Mouse (Mus musculus): ENCODE measurements around the gene Coch. TPM values are rescaled to one million over a fixed set of nuclear protein-coding genes. Genes with fewer than 3 reads are reported as not detected.
"Not testable (repeated sequence)": the region's sequence is repeated elsewhere in the genome, so short reads cannot be mapped to it uniquely, and the experiment has no call there.

The Coch gene
- polyA plus RNA-seq, 1 experiment from 2014 or later = 3.7 TPM

DNA sequence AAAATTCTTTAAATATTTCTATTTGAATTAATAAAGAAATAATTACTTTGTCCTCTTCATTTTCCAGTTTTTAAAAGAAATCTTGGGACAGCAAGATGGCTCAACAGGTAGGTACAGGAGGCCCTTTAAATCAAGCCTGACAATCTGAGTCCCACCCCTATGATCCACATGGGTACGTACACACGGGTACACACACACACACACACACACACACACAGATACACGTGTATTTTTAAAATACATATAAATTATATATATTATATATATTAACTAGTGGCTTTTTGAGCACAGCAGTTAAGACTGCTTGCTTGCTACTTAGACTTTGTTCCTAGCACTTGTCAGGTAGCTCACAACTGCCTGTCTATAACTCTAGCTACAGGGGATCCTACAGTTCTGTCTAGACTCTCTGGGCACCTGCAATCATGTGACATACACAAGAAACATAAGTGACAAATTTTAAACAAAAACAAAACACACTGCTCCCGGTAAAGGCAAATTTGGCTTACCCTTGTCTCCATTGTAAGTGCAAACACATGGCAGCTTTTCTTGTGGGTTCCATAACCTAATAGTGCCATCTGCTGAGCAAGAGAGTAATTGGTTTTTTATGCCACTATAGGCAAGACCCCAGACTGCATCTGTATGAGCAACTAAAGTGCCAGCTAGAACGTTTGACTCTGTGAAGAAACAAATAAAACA, 29.7 kb downstream of the Coch start:
- H3K4me3 ChIP-seq (ENCODE audit: low read depth, low read length) = no peak overlapping the region
- H3K27me3 ChIP-seq (ENCODE audit: control insufficient read depth, insufficient read depth, low read length) = no peaks in the 10 kb centered on the region
- H3K36me3 ChIP-seq (ENCODE audit: control insufficient read depth, insufficient read depth, low read length) = peaks cover 6% of the 10 kb centered on the region; the same call in 1 of the 2 replicates
- 89% methylated on average over 5 of the region's 5 CpGs for WGBS
- no peak overlapping the region for H3K27ac ChIP-seq (ENCODE audit: low read depth, low read length)
- H3K4me2 ChIP-seq = no peak overlapping the region
- ATAC-seq (ENCODE audit: low FRiP score) (peak; percentile 30; the same call in 1 of the 2 replicates), DNase-seq (ENCODE audit: low spot score, missing footprints) (no peak)
- no peaks in the 10 kb centered on the region for H3K4me1 ChIP-seq (ENCODE audit: control insufficient read depth, insufficient read depth, low read length)
- H3K9ac ChIP-seq (ENCODE audit: low read length) = no peak overlapping the region
- no peaks in the 10 kb centered on the region for H3K9me3 ChIP-seq (ENCODE audit: control insufficient read depth, low read length)

DNA sequence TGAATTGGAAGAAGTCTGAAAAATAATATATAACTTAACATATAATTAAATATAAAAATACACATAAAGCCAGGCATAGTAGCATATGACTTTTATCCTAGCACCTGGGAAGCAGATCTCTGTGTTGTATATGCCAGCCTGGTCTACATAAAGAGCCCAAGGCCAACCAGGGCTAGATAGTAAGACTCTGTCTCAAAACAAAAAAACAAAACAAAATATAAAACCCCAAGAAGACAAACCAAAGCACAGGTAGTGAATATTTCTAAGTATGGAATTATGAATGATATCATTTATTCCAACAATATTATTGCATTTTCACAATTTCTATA, 30.2 kb downstream of the Coch start:
- Histone ChIP-seq H3K4me1 (ENCODE audit: control insufficient read depth, insufficient read depth, low read length) (no peaks in the 10 kb centered on the region), H3K36me3 (ENCODE audit: control insufficient read depth, insufficient read depth, low read length) (peaks cover 3% of the 10 kb centered on the region; the same call in 1 of the 2 replicates), H3K4me3 (ENCODE audit: low read depth, low read length) (no peak overlapping the region), H3K27ac (ENCODE audit: low read depth, low read length) (no peak overlapping the region), H3K27me3 (ENCODE audit: control insufficient read depth, insufficient read depth, low read length) (no peaks in the 10 kb centered on the region), H3K9ac (ENCODE audit: low read length) (no peak overlapping the region), H3K9me3 (ENCODE audit: control insufficient read depth, low read length) (no peaks in the 10 kb centered on the region), H3K4me2 (no peak overlapping the region)
- DNase-seq (ENCODE audit: low spot score, missing footprints) (no peak), ATAC-seq (ENCODE audit: low FRiP score) (no peak)

DNA sequence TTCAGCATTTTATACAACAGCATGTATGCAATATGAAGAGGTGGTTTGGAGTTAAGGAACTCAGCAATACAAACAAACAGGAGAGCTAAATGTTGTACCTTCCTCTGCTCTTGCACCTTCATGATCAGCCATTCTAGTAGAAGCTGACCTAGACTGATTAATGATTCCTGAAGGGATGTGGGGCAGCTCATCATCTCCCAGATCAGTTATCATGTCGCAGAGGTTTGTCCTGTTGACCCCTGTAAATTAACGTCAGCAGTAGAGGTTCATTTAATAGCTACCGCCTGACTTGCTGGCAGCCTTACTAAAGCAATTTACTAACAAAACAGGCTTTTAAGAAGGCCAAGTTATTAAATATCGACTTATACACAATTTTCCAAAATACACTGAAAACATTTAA, 40.3 kb downstream of the Coch start:
- WGBS = 93% methylated on average over 4 of the region's 4 CpGs
- Histone ChIP-seq H3K27ac (ENCODE audit: low read depth, low read length) (no peak overlapping the region), H3K36me3 (ENCODE audit: control insufficient read depth, insufficient read depth, low read length) (no peaks in the 10 kb centered on the region), H3K9me3 (ENCODE audit: control insufficient read depth, low read length) (no peaks in the 10 kb centered on the region), H3K4me1 (ENCODE audit: control insufficient read depth, insufficient read depth, low read length) (no peaks in the 10 kb centered on the region), H3K27me3 (ENCODE audit: control insufficient read depth, insufficient read depth, low read length) (no peaks in the 10 kb centered on the region), H3K9ac (ENCODE audit: low read length) (no peak overlapping the region), H3K4me3 (ENCODE audit: low read depth, low read length) (no peak overlapping the region), H3K4me2 (no peak overlapping the region)
- no peak for DNase-seq (ENCODE audit: low spot score, missing footprints)
- no peak for ATAC-seq (ENCODE audit: low FRiP score)

DNA sequence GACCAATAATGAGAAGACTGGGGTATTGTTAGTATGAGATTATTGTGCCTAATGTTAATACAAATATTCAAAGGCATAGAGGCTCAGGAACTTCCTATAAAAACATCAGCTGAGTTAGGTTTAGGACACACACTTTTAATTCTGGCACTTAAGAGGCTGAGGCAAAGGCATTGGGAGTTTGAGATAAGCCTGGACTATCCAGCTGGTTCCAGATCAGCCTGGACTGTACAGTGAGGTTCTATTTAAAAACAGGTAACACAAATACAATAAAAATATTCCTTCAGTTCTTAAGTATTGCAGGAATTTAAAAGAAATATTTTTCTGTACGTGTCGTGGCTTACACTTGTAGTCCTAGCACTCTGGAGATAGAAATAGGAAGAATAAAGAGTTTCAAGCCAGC, 43.1 kb downstream of the Coch start:
- Histone ChIP-seq H3K9me3 (ENCODE audit: control insufficient read depth, low read length) (no peaks in the 10 kb centered on the region), H3K4me3 (ENCODE audit: low read depth, low read length) (no peak overlapping the region), H3K27me3 (ENCODE audit: control insufficient read depth, insufficient read depth, low read length) (no peaks in the 10 kb centered on the region), H3K9ac (ENCODE audit: low read length) (no peak overlapping the region), H3K27ac (ENCODE audit: low read depth, low read length) (no peak overlapping the region), H3K4me2 (no peak overlapping the region), H3K4me1 (ENCODE audit: control insufficient read depth, insufficient read depth, low read length) (no peaks in the 10 kb centered on the region), H3K36me3 (ENCODE audit: control insufficient read depth, insufficient read depth, low read length) (no peaks in the 10 kb centered on the region)
- 94% methylated on average over 2 of the region's 2 CpGs for WGBS
- ATAC-seq (ENCODE audit: low FRiP score) = no peak
- DNase-seq (ENCODE audit: low spot score, missing footprints) = no peak

DNA sequence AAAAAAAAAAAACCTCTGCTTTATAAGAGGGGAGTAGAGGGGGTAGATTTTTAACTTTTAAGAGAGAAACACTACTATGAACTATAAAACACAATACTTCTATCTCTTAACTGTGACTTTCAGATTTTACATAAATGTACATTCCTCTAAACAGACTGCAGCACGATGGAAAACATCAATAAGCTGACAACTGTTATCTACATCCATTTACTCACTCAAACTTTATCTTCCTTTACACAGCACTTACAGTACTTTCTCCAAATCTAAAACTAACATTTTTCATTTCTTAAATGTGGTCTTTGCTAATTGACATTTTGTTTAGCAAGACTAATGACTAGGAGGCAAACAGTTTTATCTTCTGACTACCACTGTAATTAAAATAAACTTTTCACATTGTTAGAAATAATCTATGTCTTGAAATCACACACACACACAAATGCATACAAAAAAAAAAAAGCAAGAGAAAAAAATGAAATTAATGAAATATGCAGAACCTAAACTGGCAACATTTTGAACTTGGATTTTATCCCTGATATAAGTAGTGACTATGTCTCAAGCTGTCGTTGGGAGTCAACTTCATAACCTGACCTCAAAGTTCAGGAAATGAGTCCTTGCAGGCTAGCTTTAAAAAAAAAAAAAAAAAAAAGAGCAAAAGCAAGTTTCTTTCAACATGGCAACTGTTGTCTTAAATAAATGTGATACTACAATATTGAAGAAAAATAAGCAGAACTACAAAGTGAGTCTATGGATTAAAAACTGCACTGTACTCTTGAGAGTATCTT, 43.7 kb downstream of the Coch start:
- no peaks in the 10 kb centered on the region for H3K36me3 ChIP-seq (ENCODE audit: control insufficient read depth, insufficient read depth, low read length)
- H3K27ac ChIP-seq (ENCODE audit: low read depth, low read length) = no peak overlapping the region
- H3K4me3 ChIP-seq (ENCODE audit: low read depth, low read length) = no peak overlapping the region
- no peak for DNase-seq (ENCODE audit: low spot score, missing footprints)
- no peak overlapping the region for H3K4me2 ChIP-seq
- H3K9me3 ChIP-seq (ENCODE audit: control insufficient read depth, low read length) = no peaks in the 10 kb centered on the region
- no peak overlapping the region for H3K9ac ChIP-seq (ENCODE audit: low read length)
- WGBS = 88% methylated on average over 2 of the region's 2 CpGs
- no peaks in the 10 kb centered on the region for H3K27me3 ChIP-seq (ENCODE audit: control insufficient read depth, insufficient read depth, low read length)
- ATAC-seq (ENCODE audit: low FRiP score) = no peak
- H3K4me1 ChIP-seq (ENCODE audit: control insufficient read depth, insufficient read depth, low read length) = no peaks in the 10 kb centered on the region

DNA sequence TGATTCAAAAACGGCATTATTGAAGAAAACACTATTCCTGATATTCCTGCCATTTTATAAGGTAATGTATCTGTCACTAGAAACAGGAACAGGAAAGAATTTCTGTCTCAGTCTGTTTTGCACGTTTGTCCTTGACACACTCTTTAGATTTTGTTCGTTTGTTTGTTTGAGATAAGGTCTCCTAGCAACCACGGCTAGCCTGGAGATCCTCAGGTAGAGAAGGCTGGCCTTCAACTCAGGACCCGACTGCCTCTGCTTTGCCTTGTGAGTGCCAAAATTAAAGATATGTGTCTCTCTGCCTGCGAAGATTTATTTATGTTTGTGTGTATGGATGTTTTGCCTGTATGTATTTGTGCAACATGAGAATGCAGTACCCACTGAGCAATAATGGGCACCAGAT, 48.7 kb downstream of the Coch start:
- H3K4me2 ChIP-seq = no peak overlapping the region
- no peaks in the 10 kb centered on the region for H3K4me1 ChIP-seq (ENCODE audit: control insufficient read depth, insufficient read depth, low read length)
- no peak overlapping the region for H3K9ac ChIP-seq (ENCODE audit: low read length)
- WGBS = 73% methylated on average over 6 of the region's 6 CpGs
- H3K36me3 ChIP-seq (ENCODE audit: control insufficient read depth, insufficient read depth, low read length) = 0 out of 2 replicates have a peak, but pooled peaks cover 2% of the 10 kb centered on the region
- DNase-seq (ENCODE audit: low spot score, missing footprints) = no peak
- H3K27ac ChIP-seq (ENCODE audit: low read depth, low read length) = no peak overlapping the region
- H3K27me3 ChIP-seq (ENCODE audit: control insufficient read depth, insufficient read depth, low read length) = no peaks in the 10 kb centered on the region
- no peaks in the 10 kb centered on the region for H3K9me3 ChIP-seq (ENCODE audit: control insufficient read depth, low read length)
- no peak overlapping the region for H3K4me3 ChIP-seq (ENCODE audit: low read depth, low read length)
- ATAC-seq (ENCODE audit: low FRiP score) = no peak

DNA sequence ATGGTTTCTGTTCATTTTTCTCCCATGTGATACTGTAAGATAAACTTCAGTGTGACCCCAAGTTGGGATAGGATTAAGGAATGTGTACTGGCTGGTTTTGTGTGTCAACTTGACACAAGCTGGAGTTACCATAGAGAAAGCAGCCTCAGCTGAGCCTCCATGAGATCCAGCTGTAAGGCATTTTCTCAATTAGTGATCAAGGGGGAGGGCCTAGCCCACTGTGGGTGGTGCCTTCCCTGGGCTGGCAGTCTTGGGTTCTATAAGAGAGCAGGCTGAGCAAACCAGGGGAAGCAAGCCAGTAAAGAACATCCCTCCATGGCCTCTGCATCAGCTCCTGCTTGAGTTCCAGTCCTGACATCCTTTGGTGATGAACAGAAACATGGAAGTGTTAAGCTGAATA, 56.3 kb downstream of the Coch start:
- not testable (repeated sequence) for ATAC-seq (ENCODE audit: low FRiP score); H3K36me3 ChIP-seq (ENCODE audit: control insufficient read depth, insufficient read depth, low read length); H3K9ac ChIP-seq (ENCODE audit: low read length)

More for the DNA sequence above, 56.3 kb downstream of the Coch start:
- H3K4me2 ChIP-seq; H3K4me1 ChIP-seq (ENCODE audit: control insufficient read depth, insufficient read depth, low read length); H3K27me3 ChIP-seq (ENCODE audit: control insufficient read depth, insufficient read depth, low read length); DNase-seq (ENCODE audit: low spot score, missing footprints); H3K9me3 ChIP-seq (ENCODE audit: control insufficient read depth, low read length); H3K27ac ChIP-seq (ENCODE audit: low read depth, low read length); H3K4me3 ChIP-seq (ENCODE audit: low read depth, low read length): not testable (repeated sequence)

Other genes with a start within 250 kb of the Coch start
- 48.5 and 49.3 TPM in 2 replicates for gene G2e3, start 245.3 kb upstream of the Coch start, polyA plus RNA-seq (2014; fragmentation: Nextera tagmentation; extraction: Ambion mirVana)
- gene Scfd1, start 215.8 kb upstream of the Coch start, polyA plus RNA-seq (2014; fragmentation: Nextera tagmentation; extraction: Ambion mirVana) = 77.9 and 89.6 TPM in 2 replicates
- 56.9 and 62.0 TPM in 2 replicates for gene Ap4s1, start 97.7 kb downstream of the Coch start, polyA plus RNA-seq (2014; fragmentation: Nextera tagmentation; extraction: Ambion mirVana)
- 55.2 and 56.1 TPM in 2 replicates for gene Strn3, start 98.6 kb downstream of the Coch start, polyA plus RNA-seq (2014; fragmentation: Nextera tagmentation; extraction: Ambion mirVana)
- gene Hectd1, start 236.2 kb downstream of the Coch start, polyA plus RNA-seq (2014; fragmentation: Nextera tagmentation; extraction: Ambion mirVana) = 30.3 and 35.1 TPM in 2 replicates

All from midbrain, embryonic 11.5 days (tissue).